Mouse (Mus musculus): ENCODE measurements around the gene Lrrc28.

Lrrc28 gene

GRCm38 (mm10) chr7:67592670-67593069 lies 52.4 kb downstream of the Lrrc28 start:
- no peak for DNase-seq

GRCm38 (mm10) chr7:67588743-67589142 lies 56.3 kb downstream of the Lrrc28 start:
- DNase-seq, result no peak

- DNase-seq, result no peak
Observed at GRCm38 (mm10) chr7:67586479-67586878, 58.6 kb downstream of the Lrrc28 start.

- DNase-seq, result no peak
Observed at GRCm38 (mm10) chr7:67583852-67584251, 61.2 kb downstream of the Lrrc28 start.

GRCm38 (mm10) chr7:67578783-67579482 lies 66.1 kb downstream of the Lrrc28 start:
- no peak for DNase-seq

- DNase-seq, result no peak
Observed at GRCm38 (mm10) chr7:67578044-67578443, 67.0 kb downstream of the Lrrc28 start.

- no peak for DNase-seq
Observed at GRCm38 (mm10) chr7:67566510-67567237, 78.4 kb downstream of the Lrrc28 start.

- DNase-seq, result no peak
Observed at GRCm38 (mm10) chr7:67565132-67565531, 79.9 kb downstream of the Lrrc28 start.

GRCm38 (mm10) chr7:67562176-67562575 lies 82.9 kb downstream of the Lrrc28 start:
- no peak for DNase-seq

GRCm38 (mm10) chr7:67559486-67559885 lies 85.6 kb downstream of the Lrrc28 start:
- no peak for DNase-seq

GRCm38 (mm10) chr7:67558230-67558629 lies 86.8 kb downstream of the Lrrc28 start:
- DNase-seq, result no peak

- no peak for DNase-seq
Observed at GRCm38 (mm10) chr7:67554863-67555262, 90.2 kb downstream of the Lrrc28 start.

- DNase-seq, result no peak
Observed at GRCm38 (mm10) chr7:67551242-67551641, 93.8 kb downstream of the Lrrc28 start.

- DNase-seq, result peak; percentile 33 to 42
Observed at GRCm38 (mm10) chr7:67549073-67549561, 96.0 kb downstream of the Lrrc28 start.

GRCm38 (mm10) chr7:67548599-67549041 lies 96.4 kb downstream of the Lrrc28 start:
- no peak for DNase-seq

- no peak for DNase-seq
Observed at GRCm38 (mm10) chr7:67546282-67546681, 98.8 kb downstream of the Lrrc28 start.

GRCm38 (mm10) chr7:67544586-67544985 lies 100.5 kb downstream of the Lrrc28 start:
- DNase-seq, result no peak

- DNase-seq, result no peak
Observed at GRCm38 (mm10) chr7:67543641-67544040, 101.4 kb downstream of the Lrrc28 start.

GRCm38 (mm10) chr7:67536588-67537372 lies 108.3 kb downstream of the Lrrc28 start:
- DNase-seq, result no peak

- no peak for DNase-seq
Observed at GRCm38 (mm10) chr7:67535941-67536340, 109.1 kb downstream of the Lrrc28 start.

- no peak for DNase-seq
Observed at GRCm38 (mm10) chr7:67530981-67531380, 114.1 kb downstream of the Lrrc28 start.

- DNase-seq, result no peak
Observed at GRCm38 (mm10) chr7:67529381-67529780, 115.7 kb downstream of the Lrrc28 start.

GRCm38 (mm10) chr7:67528821-67529221 lies 116.2 kb downstream of the Lrrc28 start:
- DNase-seq, result no peak

All from thymus, adult 18-20 months (tissue).